Mouse (Mus musculus) c-Kit-negative CD71-positive TER-119-positive erythroid progenitor cells, embryonic 14.5 days (primary cell): ENCODE results near the gene Tpk1.
"Not testable (repeated sequence)": the region's sequence is repeated elsewhere in the genome, so short reads cannot be mapped to it uniquely, and the experiment has no call there.

Source experiments
- DNase-seq: peaks from one replicate; pipeline ENCODE4 v3.0.0-alpha.2; 2013; ENCODE audit warnings: low read depth, low spot score

Tpk1 gene

DNA sequence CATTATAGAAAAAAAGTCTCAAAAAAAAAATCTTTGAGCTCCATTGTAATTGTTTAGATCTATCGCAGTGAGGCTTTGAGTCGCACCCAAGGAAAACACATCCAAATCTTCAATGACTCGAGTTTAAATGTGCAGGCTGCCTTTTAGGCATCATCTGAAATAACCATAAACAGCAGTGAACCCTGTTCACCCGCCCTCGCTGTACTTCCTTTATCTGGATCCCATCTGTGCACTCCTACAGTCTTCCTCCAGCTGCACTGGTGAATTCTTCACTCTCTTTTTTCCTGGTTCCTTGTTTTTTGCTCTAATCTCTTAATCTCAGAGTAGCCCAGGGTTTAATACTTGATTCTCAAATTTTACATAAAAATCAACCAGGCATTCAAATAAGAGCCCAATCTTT is 23.7 kb downstream of the Tpk1 start:
- DNase-seq, result no peak

DNA sequence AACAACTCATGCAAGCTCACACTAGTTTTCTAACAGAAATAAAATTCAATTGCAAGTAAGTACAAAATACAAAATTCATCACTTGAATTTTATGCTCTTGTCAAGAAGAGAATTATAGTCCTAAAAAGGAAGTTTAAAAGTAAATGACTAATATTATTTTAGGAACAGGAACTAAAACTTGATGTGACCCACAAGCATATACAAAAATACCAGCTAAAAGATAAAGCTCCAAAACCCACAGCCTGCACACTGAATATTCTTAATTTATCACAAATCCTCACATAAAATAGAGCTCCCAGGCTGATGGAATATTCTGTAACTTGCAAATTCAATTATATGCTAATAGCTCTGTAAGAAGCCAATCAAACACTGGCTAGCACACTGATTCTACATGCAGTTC is 25.5 kb downstream of the Tpk1 start:
- DNase-seq, result no peak

DNA sequence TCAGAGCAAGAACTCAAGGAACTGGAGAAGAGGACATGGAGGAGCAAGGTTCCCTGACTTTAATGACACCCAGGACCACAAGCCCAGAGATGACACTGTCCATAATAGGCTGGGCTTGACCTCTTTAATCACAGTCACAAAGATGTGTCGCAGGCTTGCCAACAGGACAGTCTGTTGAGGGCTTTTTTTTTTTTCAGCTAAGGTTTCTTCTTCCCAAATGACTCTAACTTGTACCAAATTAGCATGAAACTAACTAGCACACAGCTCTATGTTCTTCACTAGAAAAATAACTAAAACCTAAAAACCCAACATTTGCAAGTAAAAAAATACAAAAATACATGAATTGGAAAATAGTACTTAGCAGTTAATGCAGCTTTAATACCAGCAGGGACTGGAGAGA is 27.2 kb downstream of the Tpk1 start:
- no peak for DNase-seq

DNA sequence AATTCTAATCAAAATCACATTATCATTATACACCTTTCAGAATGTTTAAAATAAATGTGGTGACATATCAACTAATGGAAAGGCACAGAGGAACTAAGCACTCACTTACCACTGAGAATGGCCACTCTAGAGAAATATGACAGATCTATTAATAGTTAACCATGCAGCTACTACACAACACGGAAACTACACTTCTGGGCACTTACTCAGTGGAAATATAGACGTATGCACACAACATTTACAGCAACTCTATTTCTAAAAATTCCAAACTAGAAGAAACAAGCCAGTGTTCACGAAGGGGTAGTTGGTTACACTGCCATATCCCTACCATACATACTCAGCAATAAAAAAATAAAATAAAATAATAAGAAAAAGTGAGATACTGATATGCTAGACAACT is 28.0 kb downstream of the Tpk1 start:
- no peak for DNase-seq

DNA sequence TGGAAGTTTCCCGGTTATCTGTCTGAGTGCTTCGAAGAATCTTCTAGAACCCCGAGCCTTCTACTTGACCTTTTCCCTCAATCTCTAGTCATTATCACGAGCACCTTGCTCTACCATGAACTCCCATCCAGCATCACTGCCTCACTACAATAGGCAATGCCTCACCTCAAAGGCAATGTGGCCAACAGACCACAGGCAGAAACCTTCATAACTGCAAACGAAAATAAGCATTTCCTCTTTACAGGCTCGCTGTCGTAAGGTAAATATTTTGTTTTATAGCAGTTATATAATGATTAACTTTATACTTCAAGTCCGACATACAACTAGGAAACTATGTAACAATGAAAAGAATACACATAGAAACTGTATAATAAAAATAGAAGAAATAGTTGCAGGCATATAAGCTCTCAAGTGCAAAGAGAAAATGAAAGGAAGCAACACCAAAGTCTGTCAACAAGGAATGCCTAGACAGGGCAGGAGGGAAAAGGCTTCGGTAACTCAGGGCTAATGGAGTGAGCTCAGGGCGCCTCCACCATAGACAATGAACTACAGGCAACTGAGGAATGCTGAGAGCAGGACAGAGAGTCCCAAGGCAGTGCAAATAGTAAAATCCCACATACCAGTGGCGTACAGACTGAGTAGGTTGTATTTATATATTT is 29.0 kb downstream of the Tpk1 start:
- no peak for DNase-seq

DNA sequence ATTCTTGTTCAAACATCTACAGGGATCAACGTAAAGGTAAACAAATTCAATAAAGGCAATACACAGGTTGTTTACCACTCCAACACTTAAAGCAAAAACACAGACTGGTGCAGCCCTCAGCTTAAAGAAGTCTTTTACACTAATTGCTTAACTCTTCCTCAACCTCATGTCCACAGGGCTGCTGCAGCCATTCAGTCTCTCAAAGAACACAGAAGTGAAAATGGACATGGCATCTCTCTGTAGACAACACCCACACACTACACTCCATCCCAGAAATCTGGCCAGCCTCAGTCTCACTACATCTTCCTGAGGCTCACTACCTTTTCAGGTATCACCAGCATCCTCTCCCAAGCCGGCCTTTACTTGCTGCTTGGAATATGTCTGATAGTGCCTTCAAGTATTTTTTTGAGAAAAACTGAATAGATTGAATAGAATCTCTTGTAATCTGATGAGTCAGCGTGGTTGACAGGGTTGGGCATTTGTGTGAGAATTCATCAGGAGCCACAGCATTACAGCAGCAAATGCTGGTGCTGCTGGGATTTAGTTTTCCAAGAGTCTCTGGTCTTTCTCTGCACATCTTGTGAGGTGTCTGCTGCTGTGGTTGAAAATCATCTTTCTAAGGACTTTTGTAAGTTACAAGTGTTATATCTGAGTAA is 32.6 kb downstream of the Tpk1 start:
- DNase-seq, result no peak

DNA sequence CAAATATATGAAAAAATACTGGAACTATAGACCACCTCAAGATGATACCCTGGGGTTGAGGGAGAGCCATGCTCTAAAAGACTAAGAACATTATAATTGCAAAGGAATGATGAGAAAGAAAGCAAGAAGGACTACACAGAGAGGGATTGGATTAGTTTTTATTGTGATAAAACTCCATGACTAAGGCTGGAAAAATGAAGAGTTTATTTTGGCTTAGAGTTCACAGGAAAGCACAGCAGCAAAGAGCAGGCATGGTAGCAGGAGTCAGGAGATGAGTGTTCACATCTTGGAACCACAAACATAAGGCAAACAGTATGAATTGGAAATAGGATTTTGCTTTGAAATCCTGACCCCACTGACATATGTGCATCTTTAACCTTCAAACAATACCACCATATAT is 33.2 kb downstream of the Tpk1 start:
- DNase-seq, result no peak

DNA sequence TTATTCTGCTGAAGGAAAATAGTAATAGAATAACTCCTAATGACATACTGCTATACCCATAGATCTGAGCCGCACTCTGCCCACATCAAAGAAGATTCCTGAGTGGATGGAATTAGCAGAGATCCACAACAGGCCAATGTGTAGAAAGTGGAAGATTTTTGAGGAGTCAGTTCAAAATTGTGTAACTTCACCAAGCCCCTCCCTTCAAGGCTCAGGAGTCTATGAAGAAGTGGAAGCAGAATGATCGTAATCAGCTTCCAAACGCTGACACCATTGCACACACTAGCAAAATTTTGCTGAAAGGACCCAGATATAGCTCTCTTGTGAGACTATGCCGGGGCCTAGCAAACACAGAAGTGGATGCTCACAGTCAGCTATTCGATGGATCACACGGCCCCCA is 42.6 kb downstream of the Tpk1 start:
- not testable (repeated sequence) for DNase-seq

DNA sequence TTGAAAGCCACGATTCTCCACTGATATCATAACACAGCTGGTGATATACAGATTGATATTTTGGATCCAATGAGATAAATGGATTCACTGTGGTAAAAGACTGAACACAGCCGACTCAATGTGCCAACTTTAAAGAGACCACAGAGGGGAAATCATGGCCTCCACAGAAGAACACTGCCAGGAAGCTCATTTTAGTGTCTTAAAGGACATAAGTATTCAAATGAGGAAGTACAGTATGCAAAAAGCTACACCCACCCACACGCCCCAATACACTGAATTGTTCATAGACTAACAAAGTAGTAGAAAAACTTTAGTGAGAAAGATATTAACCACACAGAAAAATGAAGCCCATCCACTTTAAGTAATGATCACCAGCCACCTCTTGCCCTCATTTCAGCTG is 46.8 kb downstream of the Tpk1 start:
- no peak for DNase-seq

DNA sequence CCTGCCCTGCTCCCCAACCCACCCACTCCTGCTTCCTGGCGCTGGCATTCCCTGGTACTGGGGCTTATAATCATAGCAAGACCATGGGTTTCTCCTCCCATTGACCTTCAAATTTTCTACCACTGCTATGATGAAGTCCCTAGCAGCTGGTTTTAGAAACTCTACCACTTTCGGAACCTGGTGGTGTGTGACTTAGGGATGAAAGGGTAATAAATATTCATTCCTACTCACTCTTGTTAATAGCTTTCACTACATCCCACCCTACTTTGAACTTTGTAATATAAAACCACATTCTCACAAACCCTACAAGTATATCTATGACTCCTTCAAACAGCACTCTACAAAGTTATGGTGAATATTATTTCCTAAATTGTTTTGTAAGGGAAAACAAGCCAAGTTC is 54.3 kb downstream of the Tpk1 start:
- no peak for DNase-seq

DNA sequence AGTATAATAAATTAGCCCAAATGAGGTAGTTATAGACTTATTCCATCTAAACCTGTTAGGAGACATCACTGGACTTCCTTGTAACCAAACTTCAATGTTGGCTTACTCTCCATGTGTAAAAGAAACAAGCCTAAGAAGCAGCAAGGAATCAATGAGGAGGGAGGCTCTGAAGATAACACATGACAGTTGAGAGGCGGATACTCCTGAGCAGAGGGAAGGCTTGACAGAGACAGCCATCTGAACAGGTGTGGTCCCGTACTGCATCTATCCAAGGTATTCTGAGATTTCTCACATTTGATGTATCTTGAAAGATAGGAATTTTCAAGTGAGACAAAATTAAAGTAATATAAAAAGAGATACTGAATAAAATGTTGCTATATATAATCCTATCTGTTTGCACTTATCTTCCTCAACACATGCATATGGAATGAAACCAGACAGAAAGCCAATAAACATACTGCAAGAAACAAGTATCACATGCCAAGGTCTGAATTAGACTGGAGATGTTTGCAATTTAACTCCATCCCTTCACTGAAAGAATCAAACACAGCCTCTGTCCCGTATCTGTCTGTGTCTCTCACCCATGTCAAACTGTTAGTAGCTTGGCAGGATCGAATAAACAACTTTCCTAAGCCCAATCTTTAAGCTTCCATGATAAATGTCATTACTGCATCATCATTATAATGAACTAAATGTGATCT is 75.1 kb downstream of the Tpk1 start:
- DNase-seq, result no peak

DNA sequence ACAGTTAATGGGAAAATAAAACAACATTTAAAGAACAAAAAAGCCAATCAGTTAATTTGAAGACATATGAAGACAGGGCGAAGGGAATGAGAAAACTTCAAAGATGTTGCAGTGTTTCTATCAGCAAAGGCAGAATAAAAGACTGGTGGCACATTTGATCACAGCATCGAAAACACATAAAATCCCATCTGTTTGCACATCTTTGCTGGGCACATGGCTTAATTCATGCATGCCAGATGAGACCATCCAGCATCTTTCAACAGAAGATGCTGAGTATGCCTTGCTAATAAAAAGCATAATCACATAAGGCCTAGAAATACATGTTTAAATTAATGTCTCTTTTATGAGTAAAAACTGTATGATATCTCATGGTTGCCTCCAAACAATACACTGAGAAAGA is 80.8 kb downstream of the Tpk1 start:
- DNase-seq, result no peak

DNA sequence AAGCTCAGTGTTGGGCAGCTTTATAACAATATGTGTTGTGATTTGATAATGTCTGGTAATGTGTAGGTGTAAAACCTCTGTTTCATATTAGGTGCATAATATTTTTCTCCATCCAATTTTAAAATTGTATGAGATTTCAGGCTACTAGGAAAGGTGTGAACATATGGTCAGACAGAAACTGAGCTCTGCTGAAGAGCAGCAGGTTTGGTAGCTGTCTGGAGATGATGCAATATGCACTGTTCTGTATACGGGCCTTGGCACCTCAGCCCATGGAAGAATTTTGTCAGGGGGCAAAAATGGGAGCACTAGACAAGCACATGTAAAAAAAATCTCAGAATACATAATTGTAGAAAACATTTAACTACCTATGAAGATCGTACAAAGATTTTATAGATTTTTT is 84.3 kb downstream of the Tpk1 start:
- no peak for DNase-seq

DNA sequence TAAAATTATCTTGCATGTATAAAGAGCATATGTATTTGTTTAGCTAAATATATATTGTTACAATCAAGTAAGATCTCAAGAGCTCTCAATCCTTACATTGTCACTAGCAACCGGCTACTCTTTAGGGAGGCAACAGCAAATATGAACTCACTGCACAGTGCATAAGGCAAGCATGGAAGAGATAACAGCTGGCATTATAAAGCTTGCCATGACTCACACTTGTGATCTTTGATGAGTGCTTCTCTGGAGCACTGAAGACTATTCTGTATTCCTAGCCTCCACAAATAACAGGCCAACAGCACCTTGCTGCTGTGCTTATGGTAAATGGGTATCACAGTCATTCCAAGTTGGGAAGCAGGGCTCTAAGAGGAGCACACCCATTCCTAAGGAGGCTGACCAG is 98.2 kb downstream of the Tpk1 start:
- DNase-seq, result no peak

DNA sequence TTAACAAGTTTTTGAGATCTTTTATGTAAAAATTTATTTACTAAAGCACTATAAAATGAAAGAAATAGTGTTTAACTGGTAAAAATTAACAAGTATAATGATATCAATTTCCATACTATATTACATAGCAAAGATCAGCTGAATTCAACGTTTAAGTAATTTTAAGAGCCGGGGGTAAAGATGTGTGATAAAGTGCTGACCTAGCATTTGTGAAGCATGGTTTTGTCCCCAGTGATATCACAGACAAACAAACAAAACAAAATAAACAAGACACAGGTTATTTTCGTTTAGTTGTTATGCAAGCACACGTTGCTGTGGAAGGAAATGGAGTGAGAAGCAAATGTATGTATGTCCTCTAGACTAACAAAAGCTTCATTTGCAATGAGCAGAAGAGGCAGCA is 103.6 kb downstream of the Tpk1 start:
- no peak for DNase-seq

DNA sequence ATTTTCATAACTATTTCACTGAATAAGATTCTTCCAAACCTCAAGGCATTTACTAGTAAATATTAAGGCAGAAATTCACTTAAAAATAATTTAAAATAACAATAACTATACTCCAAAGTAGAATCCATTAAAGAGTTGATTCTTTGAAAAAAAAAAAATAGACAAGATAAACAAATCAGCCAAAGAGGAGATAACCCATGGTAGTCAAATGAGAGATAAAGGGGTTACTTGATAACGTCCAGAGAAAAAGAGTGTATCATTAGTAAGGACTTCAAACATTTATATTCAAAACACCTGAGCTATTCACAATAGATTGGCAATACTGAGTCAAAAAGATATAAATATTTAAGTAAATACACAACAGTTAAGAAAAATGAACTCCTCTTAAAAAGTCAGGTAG is 114.7 kb downstream of the Tpk1 start:
- no peak for DNase-seq

DNA sequence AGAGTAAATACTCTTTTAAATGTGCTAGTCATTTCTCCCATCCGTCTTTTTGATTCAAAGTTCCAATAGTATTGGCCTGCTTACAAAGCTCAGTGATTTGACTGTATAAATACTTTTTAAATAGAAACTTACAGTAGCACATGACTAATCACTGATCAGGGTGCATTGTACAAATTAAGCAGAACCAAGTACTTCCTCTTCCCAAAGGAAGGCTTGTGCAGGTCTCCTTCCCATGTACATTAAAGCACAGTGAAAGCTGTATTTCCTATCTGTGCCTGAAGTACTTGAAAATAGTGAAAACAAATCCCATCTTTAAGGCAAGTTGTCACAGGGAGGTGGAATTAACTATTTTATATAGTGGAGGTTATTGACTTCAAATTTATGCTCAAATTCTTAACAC is 119.5 kb downstream of the Tpk1 start:
- no peak for DNase-seq

DNA sequence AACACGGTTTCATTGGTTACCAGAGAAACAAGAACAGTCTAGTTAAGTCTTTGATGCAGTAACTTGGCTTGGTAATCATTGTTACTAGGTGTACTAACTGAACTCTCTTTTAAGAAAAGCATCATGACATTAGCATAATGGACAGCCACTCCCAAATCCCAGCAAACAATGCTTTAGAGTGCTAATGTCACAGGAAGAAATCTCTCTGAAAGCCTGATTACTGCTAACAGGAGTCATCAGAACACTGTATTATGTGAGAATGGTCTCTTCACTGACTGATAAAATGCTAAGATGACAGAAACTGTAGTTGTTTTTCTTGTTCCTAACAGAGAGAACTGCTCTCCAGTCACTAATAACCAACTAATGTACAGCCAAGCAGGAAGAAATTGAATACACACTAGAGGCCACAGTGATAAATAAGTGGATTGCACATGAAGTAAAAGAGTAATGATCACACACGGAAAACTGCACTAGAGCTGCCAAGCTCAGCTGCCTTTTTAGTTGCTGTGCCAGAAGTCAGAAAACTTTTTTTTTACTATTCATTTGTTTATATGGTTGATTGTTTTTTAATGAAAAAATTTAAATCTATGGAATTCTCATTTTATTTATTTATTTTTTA is 128.7 kb downstream of the Tpk1 start:
- no peak for DNase-seq

DNA sequence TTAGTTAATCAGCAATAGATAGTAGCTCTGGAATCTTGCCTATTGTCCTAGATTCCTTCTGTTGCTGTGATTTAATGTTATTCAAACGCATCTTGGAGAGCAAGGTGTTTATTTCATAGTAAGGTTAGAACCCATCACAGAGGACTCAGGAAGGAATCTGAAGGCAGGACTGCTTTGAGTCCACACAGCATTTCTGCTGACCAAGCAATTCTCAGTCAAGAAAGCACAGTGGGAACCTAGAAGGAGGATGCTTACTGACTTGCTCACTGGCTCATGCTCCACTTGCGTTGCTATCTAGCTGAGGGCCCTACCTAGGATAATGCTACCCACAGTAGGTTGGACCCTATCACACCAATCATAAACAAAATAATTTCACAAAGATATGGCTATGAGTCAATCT is 130.6 kb downstream of the Tpk1 start:
- DNase-seq, result no peak

DNA sequence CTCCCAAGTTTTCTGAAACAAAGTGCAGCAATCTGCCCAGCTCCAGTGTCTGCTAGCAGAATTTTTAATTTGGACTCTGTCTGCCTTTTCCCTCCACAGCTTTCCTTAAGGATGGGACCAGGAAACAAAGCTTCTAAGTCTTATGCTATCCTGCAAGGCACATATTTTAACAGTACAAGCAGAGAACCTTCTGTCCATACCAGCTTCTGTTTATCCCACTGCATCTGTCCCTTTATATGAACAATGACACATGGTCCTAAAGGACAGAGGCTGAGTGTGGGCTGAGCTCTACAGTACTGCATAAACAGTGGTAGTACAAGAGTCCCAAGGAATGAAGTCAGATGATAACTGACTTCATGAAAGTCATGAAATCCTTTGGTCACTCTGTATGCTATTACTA is 132.8 kb downstream of the Tpk1 start:
- DNase-seq, result no peak

DNA sequence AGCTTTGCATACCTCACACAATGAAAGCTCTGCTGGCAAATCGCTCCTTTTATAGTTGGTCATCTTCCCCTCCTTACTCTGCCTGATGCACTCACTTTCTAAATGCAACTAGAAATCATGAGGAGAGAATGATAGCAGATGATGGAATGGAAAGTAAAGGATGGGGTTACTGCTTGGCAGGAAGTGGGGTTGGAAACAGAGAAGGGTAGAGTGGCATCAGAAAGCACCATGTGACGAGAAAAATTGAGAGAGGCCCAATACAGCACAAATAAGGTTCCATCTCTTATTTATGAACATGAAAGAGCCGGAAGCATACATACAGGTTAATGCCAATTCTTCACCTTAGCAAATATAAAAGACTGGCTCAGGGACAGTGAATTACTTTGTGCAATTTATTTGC is 133.3 kb downstream of the Tpk1 start:
- no peak for DNase-seq

DNA sequence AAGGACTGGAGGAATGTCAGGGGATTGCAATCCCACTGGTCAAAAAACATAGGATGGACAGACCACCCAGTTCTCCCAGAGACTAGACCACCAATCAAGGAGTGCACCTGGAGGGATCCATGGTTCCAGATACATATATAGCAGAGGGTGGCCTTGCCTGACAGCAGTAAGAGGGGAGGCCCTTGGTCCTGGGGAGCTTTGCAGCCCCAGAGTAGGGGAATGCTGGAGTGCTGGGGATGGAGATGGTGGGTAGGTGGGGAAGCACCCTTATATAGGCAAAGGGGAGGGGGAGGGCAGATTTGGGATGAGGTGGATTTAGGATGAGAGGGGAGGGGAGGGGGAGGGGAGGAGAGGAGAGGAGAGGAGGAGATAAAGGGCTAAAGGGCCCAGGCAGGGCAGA is 134.1 kb downstream of the Tpk1 start:
- no peak for DNase-seq

DNA sequence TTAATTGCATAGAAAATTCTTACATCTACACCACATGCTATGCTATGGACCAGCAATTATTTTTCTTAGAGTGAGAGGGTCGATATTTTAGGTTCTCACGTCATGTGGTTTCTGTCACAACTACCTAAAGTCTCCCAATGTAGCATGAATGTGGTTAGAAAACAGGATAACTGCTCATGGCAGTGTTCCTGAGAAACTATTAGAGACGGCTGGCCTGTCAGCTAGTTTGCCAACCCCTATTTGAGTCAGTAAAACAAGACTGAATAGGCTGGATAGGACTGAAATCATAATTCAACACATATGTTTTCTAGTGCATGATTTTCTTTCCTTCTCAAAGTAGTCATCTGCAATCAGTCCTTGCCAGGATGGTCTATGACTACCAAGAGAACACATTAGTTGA is 137.1 kb downstream of the Tpk1 start:
- no peak for DNase-seq
